In genomic region chr11:119300246-119300935, GRCm38 (mm10) we compare ENCODE assay signal across 8 mouse cellular contexts. TPM values are rescaled to one million over a fixed set of nuclear protein-coding genes. Genes with fewer than 3 reads are reported as not detected.
DNase-seq lines count a peak whose midpoint lies in the region; ATAC-seq and TF ChIP-seq lines count a peak whose summit lies in the region.

No protein-coding gene starts in this region.

- H3K36me3 ChIP-seq in heart, embryonic 10.5 days = peaks cover 28% of the 10 kb centered on the region
- peaks cover 27% of the 10 kb centered on the region for H3K36me3 ChIP-seq in ES-Bruce4 (ENCODE audit: control insufficient read depth, insufficient read depth, low read length, poor library complexity, severe bottlenecking)
- H3K36me3 ChIP-seq in forebrain, embryonic 11.5 days (ENCODE audit: control insufficient read depth, insufficient read depth, low read length) = peaks cover 12% of the 10 kb centered on the region
- peaks cover 28% of the 10 kb centered on the region for H3K36me3 ChIP-seq in liver, embryonic 15.5 days (replicated peaks)

- 0 out of 2 replicates have a peak, but pooled peaks have one; percentile 22 for ATAC-seq in forebrain, embryonic 11.5 days (replicated peaks; ENCODE audit: low FRiP score)
- peak; percentile 71; the same call in 1 of the 2 replicates for ATAC-seq in liver, embryonic 15.5 days (ENCODE audit: insufficient read depth)

- no peak for TF ChIP-seq POLR2A in ES-Bruce4 (IDR thresholded peaks at IDR 0.05; ENCODE audit: insufficient read depth, low read length)

- DNase-seq in heart, embryonic 10.5 days (ENCODE audit: low spot score) = no peak
- no peak for DNase-seq in heart, adult 9 months (ENCODE audit: low spot score in 2 of 2)
- no peak for DNase-seq in forebrain, embryonic 11.5 days (ENCODE audit: low spot score)
- DNase-seq in cerebellum, postnatal 14 days = no peak
- DNase-seq in cerebellum, postnatal 36 days = no peak
- DNase-seq in layer of hippocampus, adult 8-10 months (ENCODE audit: low spot score in 2 of 2) = no peak

- peaks cover 21% of the 10 kb centered on the region for H3K27me3 ChIP-seq in heart, embryonic 10.5 days (ENCODE audit: insufficient read depth, poor library complexity, severe bottlenecking)
- no peaks in the 10 kb centered on the region for H3K27me3 ChIP-seq in ES-Bruce4 (ENCODE audit: control insufficient read depth, insufficient read depth, low read length, poor library complexity, severe bottlenecking)
- H3K27me3 ChIP-seq in forebrain, embryonic 11.5 days (ENCODE audit: control insufficient read depth, insufficient read depth, low read length) = no peaks in the 10 kb centered on the region
- peaks cover 34% of the 10 kb centered on the region for H3K27me3 ChIP-seq in liver, embryonic 15.5 days

- no peak for TF ChIP-seq EP300 in ES-Bruce4 (IDR thresholded peaks at IDR 0.05; ENCODE audit: insufficient read depth, low read depth, low read length)

- H3K4me3 ChIP-seq in heart, embryonic 10.5 days = peak overlapping the region; percentile 83
- peak overlapping the region; percentile 87 for H3K4me3 ChIP-seq in ES-Bruce4 (ENCODE audit: low read depth, low read length)
- peak overlapping the region; percentile 93 for H3K4me3 ChIP-seq in forebrain, embryonic 11.5 days (ENCODE audit: low read depth, low read length)
- H3K4me3 ChIP-seq in liver, embryonic 15.5 days (replicated peaks) = peak overlapping the region; percentile 87

- H3K9me3 ChIP-seq in heart, embryonic 10.5 days = no peaks in the 10 kb centered on the region
- H3K9me3 ChIP-seq in ES-Bruce4 (replicated peaks; ENCODE audit: control insufficient read depth, insufficient read depth, low read length, poor library complexity, severe bottlenecking) = no peaks in the 10 kb centered on the region
- no peaks in the 10 kb centered on the region for H3K9me3 ChIP-seq in forebrain, embryonic 11.5 days (ENCODE audit: control insufficient read depth, low read length)
- no peaks in the 10 kb centered on the region for H3K9me3 ChIP-seq in liver, embryonic 15.5 days (replicated peaks)

- 2% methylated on average over 31 of the region's 31 CpGs for WGBS in heart, embryonic 10.5 days
- 2% methylated on average over 31 of the region's 31 CpGs for WGBS in forebrain, embryonic 11.5 days
- 1% methylated on average over 31 of the region's 31 CpGs for WGBS in liver, embryonic 15.5 days (ENCODE audit: insufficient replicate concordance)

- peak overlapping the region; percentile 93 for H3K9ac ChIP-seq in ES-Bruce4 (ENCODE audit: low read depth, poor library complexity, severe bottlenecking)
- peak overlapping the region; percentile 96 for H3K9ac ChIP-seq in forebrain, embryonic 11.5 days (ENCODE audit: low read length)
- peak overlapping the region; percentile 93 for H3K9ac ChIP-seq in liver, embryonic 15.5 days

- TF ChIP-seq CTCF in ES-Bruce4 (IDR thresholded peaks at IDR 0.05; ENCODE audit: low read depth, low read length) = no peak

- peak overlapping the region; percentile 88 for H3K4me2 ChIP-seq in forebrain, embryonic 11.5 days (ENCODE audit: low read depth, low read length, severe bottlenecking)
- peak overlapping the region; percentile 94 for H3K4me2 ChIP-seq in liver, embryonic 15.5 days

- peak overlapping the region; percentile 93 for H3K27ac ChIP-seq in heart, embryonic 10.5 days
- H3K27ac ChIP-seq in ES-Bruce4 (ENCODE audit: insufficient read depth, low read length) = peak overlapping the region; percentile 28; the same call in 1 of the 2 replicates
- H3K27ac ChIP-seq in forebrain, embryonic 11.5 days (ENCODE audit: low read depth, low read length) = peak overlapping the region; percentile 97
- H3K27ac ChIP-seq in liver, embryonic 15.5 days (replicated peaks) = peak overlapping the region; percentile 86

- H3K4me1 ChIP-seq in heart, embryonic 10.5 days = peaks cover 19% of the 10 kb centered on the region
- no peaks in the 10 kb centered on the region for H3K4me1 ChIP-seq in ES-Bruce4 (ENCODE audit: control insufficient read depth, insufficient read depth, low read length)
- H3K4me1 ChIP-seq in forebrain, embryonic 11.5 days (replicated peaks; ENCODE audit: control insufficient read depth, insufficient read depth, low read length) = peaks cover 9% of the 10 kb centered on the region
- H3K4me1 ChIP-seq in liver, embryonic 15.5 days (replicated peaks) = peaks cover 28% of the 10 kb centered on the region

RNA-seq across cellular contexts. Expression of gene Eif4a3, which starts 0.5 kb away (rescaled TPM):
- 366 and 405 TPM in 2 replicates for polyA plus RNA-seq in heart, embryonic 10.5 days (2016; fragmentation: Nextera tagmentation; extraction: Ambion mirVana)
- 257 and 268 TPM in 2 replicates for polyA plus RNA-seq in ES-Bruce4 (2011; ENCODE audit: insufficient read depth, insufficient read length, low read depth, missing spikeins)
- polyA plus RNA-seq in forebrain, embryonic 11.5 days (2014; fragmentation: Nextera tagmentation; extraction: Ambion mirVana) = 409 and 463 TPM in 2 replicates
- polyA plus RNA-seq in liver, embryonic 15.5 days (2015; fragmentation: Nextera tagmentation; extraction: Ambion mirVana) = 165 and 170 TPM in 2 replicates
- total RNA-seq in layer of hippocampus, adult 8-10 months (2022) = 10 to 100 TPM; 89.1 to 93.4 (median 90.6) TPM

RNA-seq across cellular contexts. Expression of gene Card14, which starts 7.2 kb away (rescaled TPM):
- polyA plus RNA-seq in heart, embryonic 10.5 days (2016; fragmentation: Nextera tagmentation; extraction: Ambion mirVana) = 0.24 and 0.48 TPM in 2 replicates
- polyA plus RNA-seq in ES-Bruce4 (2011; ENCODE audit: insufficient read depth, insufficient read length, low read depth, missing spikeins) = not detected in 2 replicates
- polyA plus RNA-seq in forebrain, embryonic 11.5 days (2014; fragmentation: Nextera tagmentation; extraction: Ambion mirVana) = 0.15 TPM in 1 of 2 replicates, not detected in the other
- 0.21 and 0.35 TPM in 2 replicates for polyA plus RNA-seq in liver, embryonic 15.5 days (2015; fragmentation: Nextera tagmentation; extraction: Ambion mirVana)
- total RNA-seq in layer of hippocampus, adult 8-10 months (2022) = under 1 TPM; 0.36 to 0.71 (median 0.52) TPM

RNA-seq across cellular contexts. Expression of gene Gaa, which starts 32.7 kb away (rescaled TPM):
- polyA plus RNA-seq in heart, embryonic 10.5 days (2016; fragmentation: Nextera tagmentation; extraction: Ambion mirVana) = 57.3 and 97.3 TPM in 2 replicates
- polyA plus RNA-seq in ES-Bruce4 (2011; ENCODE audit: insufficient read depth, insufficient read length, low read depth, missing spikeins) = 42.3 and 50.4 TPM in 2 replicates
- polyA plus RNA-seq in forebrain, embryonic 11.5 days (2014; fragmentation: Nextera tagmentation; extraction: Ambion mirVana) = 28.4 and 28.7 TPM in 2 replicates
- polyA plus RNA-seq in liver, embryonic 15.5 days (2015; fragmentation: Nextera tagmentation; extraction: Ambion mirVana) = 21.4 and 26.4 TPM in 2 replicates
- 100 to 1,000 TPM; 336 to 359 (median 339) TPM for total RNA-seq in layer of hippocampus, adult 8-10 months (2022)

RNA-seq across cellular contexts. Expression of gene Sgsh, which starts 54.9 kb away (rescaled TPM):
- polyA plus RNA-seq in heart, embryonic 10.5 days (2016; fragmentation: Nextera tagmentation; extraction: Ambion mirVana) = 7.1 and 7.9 TPM in 2 replicates
- polyA plus RNA-seq in ES-Bruce4 (2011; ENCODE audit: insufficient read depth, insufficient read length, low read depth, missing spikeins) = 3.3 and 4.0 TPM in 2 replicates
- polyA plus RNA-seq in forebrain, embryonic 11.5 days (2014; fragmentation: Nextera tagmentation; extraction: Ambion mirVana) = 6.6 and 7.3 TPM in 2 replicates
- 1.9 and 2.3 TPM in 2 replicates for polyA plus RNA-seq in liver, embryonic 15.5 days (2015; fragmentation: Nextera tagmentation; extraction: Ambion mirVana)
- total RNA-seq in layer of hippocampus, adult 8-10 months (2022) = 1 to 10 TPM; 5.9 to 8.0 (median 7.0) TPM

RNA-seq across cellular contexts. Expression of gene Slc26a11, which starts 55.0 kb away (rescaled TPM):
- 10.8 and 11.2 TPM in 2 replicates for polyA plus RNA-seq in heart, embryonic 10.5 days (2016; fragmentation: Nextera tagmentation; extraction: Ambion mirVana)
- polyA plus RNA-seq in ES-Bruce4 (2011; ENCODE audit: insufficient read depth, insufficient read length, low read depth, missing spikeins) = 9.2 and 10.0 TPM in 2 replicates
- 7.2 and 7.9 TPM in 2 replicates for polyA plus RNA-seq in forebrain, embryonic 11.5 days (2014; fragmentation: Nextera tagmentation; extraction: Ambion mirVana)
- polyA plus RNA-seq in liver, embryonic 15.5 days (2015; fragmentation: Nextera tagmentation; extraction: Ambion mirVana) = 1.6 and 2.6 TPM in 2 replicates
- total RNA-seq in layer of hippocampus, adult 8-10 months (2022) = 1 to 10 TPM; 6.0 to 6.9 (median 6.3) TPM

Comparison
In these comparisons a context has a peak if more than half of its experiments do, and no peak if none do; other contexts are left out.
1. H3K27ac ChIP-seq: peak in every context shown above with its lines; median percentile 97 in forebrain, embryonic 11.5 days; 93 in heart, embryonic 10.5 days; 86 in liver, embryonic 15.5 days; 28 in ES-Bruce4.